Mouse (Mus musculus) liver, adult 2 months (tissue): ENCODE results near the gene Tmem108.

ENCODE experiments used
- CTCF ChIP-seq: fragments of 200-500 bp; IDR thresholded peaks from 2 replicates; pipeline ENCODE4 v1.5.1; 2011; ENCODE audit warnings: low read depth, low read length, control low read depth
- POLR2A ChIP-seq: fragments of 200-500 bp; IDR thresholded peaks from 2 replicates; pipeline ENCODE4 v1.6.1; 2011; ENCODE audit warnings: low read length, control low read depth; ENCODE audit not compliant: insufficient read depth; ENCODE audit errors: extremely low read depth

GRCm38 (mm10) chr9:103621870-103622269 is 139.8 kb downstream of the Tmem108 start:
- TF ChIP-seq CTCF (no peak), POLR2A (no peak)
